Mouse (Mus musculus): Measurements from ENCODE around the gene Tmem274.
"Not testable (repeated sequence)": the region's sequence is repeated elsewhere in the genome, so short reads cannot be mapped to it uniquely, and the experiment has no call there.

DNA sequence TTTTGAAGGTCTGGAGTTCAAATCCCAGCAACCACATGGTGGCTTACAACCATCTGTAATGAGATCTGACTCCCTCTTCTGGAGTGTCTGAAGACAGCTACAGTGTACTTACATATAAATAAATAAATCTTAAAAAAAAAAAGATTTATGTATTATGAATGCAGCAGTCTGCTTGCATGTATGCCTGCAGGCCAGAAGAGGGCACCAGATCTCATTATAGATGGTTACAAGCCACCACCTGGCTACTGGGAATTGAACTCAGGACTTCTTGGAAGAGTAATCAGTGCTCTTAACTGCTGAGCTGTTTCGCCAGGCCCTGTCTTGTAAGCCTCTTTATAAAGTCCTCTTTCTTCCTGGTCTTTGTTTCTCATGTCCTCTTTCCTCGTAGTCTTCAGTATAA, 16.7 kb upstream of the Tmem274 start:
- not testable (repeated sequence) for TF ChIP-seq EP300, POLR2A (IDR thresholded peaks at IDR 0.05; ENCODE audit: insufficient read depth, low read depth, low read length)
- peak; percentile 50 for TF ChIP-seq CTCF (IDR thresholded peaks at IDR 0.05)

All from heart, adult 2 months (tissue).